In genomic region chr2:128231338-128231737, GRCm38 (mm10) we compare ENCODE assay signal across 22 mouse cellular contexts.
DNase-seq lines count a peak whose midpoint lies in the region; ATAC-seq and TF ChIP-seq lines count a peak whose summit lies in the region.
"Had no signal": no experiment of that assay in that cellular context is flagged by ENCODE, and none has a peak within 500 bp of the region (broad histone marks: within the 10 kb centered on the region; RNA-seq: fewer than 3 reads in every experiment).

No protein-coding gene starts in this region.

- TF ChIP-seq RAD21 in CH12.LX (IDR thresholded peaks at IDR 0.05; ENCODE audit: low read depth, low read length) = no peak
- no peak for TF ChIP-seq RAD21 in MEL (IDR thresholded peaks at IDR 0.05; ENCODE audit: low read depth, low read length)

- no peaks in the 10 kb centered on the region for H3K27me3 ChIP-seq in forebrain, embryonic 11.5 days (ENCODE audit: control insufficient read depth, insufficient read depth, low read length)
- no peaks in the 10 kb centered on the region for H3K27me3 ChIP-seq in forebrain, embryonic 12.5 days
- H3K27me3 ChIP-seq in CH12.LX (replicated peaks) (no peaks in the 10 kb centered on the region), MEL (ENCODE audit: control insufficient read depth in 1 of 2, insufficient read depth in 2 of 2, low read length in 2 of 2) (no peaks in the 10 kb centered on the region)
- H3K27me3 ChIP-seq: Patski had no signal

- H3K9me3 ChIP-seq in forebrain, embryonic 11.5 days (ENCODE audit: control insufficient read depth, low read length) = no peaks in the 10 kb centered on the region
- no peaks in the 10 kb centered on the region for H3K9me3 ChIP-seq in forebrain, embryonic 12.5 days
- H3K9me3 ChIP-seq in CH12.LX (replicated peaks; ENCODE audit: low read length) (no peaks in the 10 kb centered on the region), MEL (replicated peaks; ENCODE audit: insufficient read depth, low read length) (no peaks in the 10 kb centered on the region)
- H3K9me3 ChIP-seq: G1E had no signal

- H3K4me2 ChIP-seq in forebrain, embryonic 11.5 days (ENCODE audit: low read depth, low read length, severe bottlenecking) = no peak overlapping the region
- H3K4me2 ChIP-seq in forebrain, embryonic 12.5 days = no peak overlapping the region
- peak overlapping the region; percentile 47; the same call in 1 of the 2 replicates for H3K4me2 ChIP-seq in CH12.LX (ENCODE audit: insufficient read depth, low read depth, poor library complexity, severe bottlenecking)

- H3K27ac ChIP-seq in forebrain, embryonic 11.5 days (ENCODE audit: low read depth, low read length) = no peak overlapping the region
- no peak overlapping the region for H3K27ac ChIP-seq in forebrain, embryonic 12.5 days
- H3K27ac ChIP-seq in CH12.LX (ENCODE audit: insufficient read depth, low read depth) = no peak overlapping the region
- H3K27ac ChIP-seq in MEL (ENCODE audit: control insufficient read depth, low read depth, low read length) = no peak overlapping the region

- no peaks in the 10 kb centered on the region for H3K4me1 ChIP-seq in forebrain, embryonic 11.5 days (replicated peaks; ENCODE audit: control insufficient read depth, insufficient read depth, low read length)
- H3K4me1 ChIP-seq in forebrain, embryonic 12.5 days = no peaks in the 10 kb centered on the region
- H3K4me1 ChIP-seq in CH12.LX (ENCODE audit: control insufficient read depth in 1 of 2, insufficient read depth in 2 of 2) = peaks cover 3 to 29% of the 10 kb centered on the region in 2 experiments; a peak in 3 of 4 replicates
- peaks cover 18 to 22% of the 10 kb centered on the region in 2 experiments for H3K4me1 ChIP-seq in MEL (ENCODE audit: control insufficient read depth in 1 of 2, insufficient read depth in 2 of 2, low read length in 2 of 2)

- peak; percentile 15 for DNase-seq in forebrain, embryonic 11.5 days (ENCODE audit: low spot score)
- DNase-seq in CH12.LX (ENCODE audit: extremely low read depth) (no peak), MEL (ENCODE audit: low read depth, low spot score) (peak; percentile 47)
- DNase-seq in B cell, adult 2 months = no peak
- DNase-seq in layer of hippocampus, postnatal 14 days (ENCODE audit: low spot score in 2 of 2) = no peak
- DNase-seq: adrenal gland, adult 2 months; adrenal gland, adult 8-10 months; adrenal gland, postnatal 10 days; adrenal gland, postnatal 14 days; adrenal gland, postnatal 25 days; adrenal gland, postnatal 36 days; cerebellum, adult 11 months; cerebellum, adult 11-12 months; cerebellum, adult 18-20 months; cerebellum, adult 2 months; cerebellum, adult 8-10 months; cerebellum, adult 9-10 months had no signal

- TF ChIP-seq CTCF in CH12.LX (conservative IDR thresholded peaks at IDR 0.05 in 1 of 2, IDR thresholded peaks at IDR 0.05 in 1 of 2; ENCODE audit: low read depth in 2 of 2, low read length in 2 of 2) (no peak), MEL (IDR thresholded peaks at IDR 0.05 in 2 of 3, conservative IDR thresholded peaks at IDR 0.05 in 1 of 3; ENCODE audit: control insufficient read depth in 1 of 3, insufficient read depth in 1 of 3, low read depth in 2 of 3, low read length in 3 of 3, poor library complexity in 1 of 3, severe bottlenecking in 1 of 3) (no peak)

- no peak for TF ChIP-seq POLR2A in CH12.LX (IDR thresholded peaks at IDR 0.05; ENCODE audit: low read depth, low read length)
- TF ChIP-seq POLR2A in MEL (IDR thresholded peaks at IDR 0.05; ENCODE audit: control insufficient read depth in 1 of 2, insufficient read depth in 1 of 2, low read depth in 1 of 2, low read length in 2 of 2, poor library complexity in 1 of 2) = no peak

- dilution Hi-C loops in CH12.LX (cut with MboI; ENCODE audit: extremely low pct_ligation_motif_present, extremely low pct_unique_long_range_greater_than_20kb, low sequenced_read_pairs) = no loop called here

- H3K79me2 ChIP-seq in CH12.LX (replicated peaks; ENCODE audit: control insufficient read depth, extremely low read depth, insufficient read depth, poor library complexity, severe bottlenecking) = no peaks in the 10 kb centered on the region
- no peaks in the 10 kb centered on the region for H3K79me2 ChIP-seq in MEL (ENCODE audit: control insufficient read depth, insufficient read depth, low read length, poor library complexity)

- in situ Hi-C loops in CH12.LX (cut with MboI; ENCODE audit: low pct_ligation_motif_present, low pct_unique_long_range_greater_than_20kb, low sequenced_read_pairs) = no loop called here

- H3K9ac ChIP-seq in forebrain, embryonic 11.5 days (ENCODE audit: low read length) = no peak overlapping the region
- H3K9ac ChIP-seq in forebrain, embryonic 12.5 days = no peak overlapping the region
- H3K9ac ChIP-seq in CH12.LX (ENCODE audit: insufficient read depth, low read depth) = no peak overlapping the region
- H3K9ac ChIP-seq in MEL (ENCODE audit: control insufficient read depth, low read depth, low read length, poor library complexity, severe bottlenecking) = no peak overlapping the region

- no peak overlapping the region for H3K4me3 ChIP-seq in forebrain, embryonic 11.5 days (ENCODE audit: low read depth, low read length)
- no peak overlapping the region for H3K4me3 ChIP-seq in forebrain, embryonic 12.5 days (replicated peaks)
- no peak overlapping the region for H3K4me3 ChIP-seq in CH12.LX (replicated peaks in 1 of 3; ENCODE audit: low read depth in 2 of 3, low read length in 2 of 3, poor library complexity in 1 of 3)
- H3K4me3 ChIP-seq in MEL (ENCODE audit: control insufficient read depth in 1 of 2, insufficient read depth in 1 of 2, low read depth in 2 of 2, low read length in 2 of 2) = no peak overlapping the region

- WGBS in forebrain, embryonic 11.5 days = 87% methylated on average over 3 of the region's 3 CpGs
- 88% methylated on average over 3 of the region's 3 CpGs for WGBS in forebrain, embryonic 12.5 days

- ATAC-seq in forebrain, embryonic 11.5 days (replicated peaks; ENCODE audit: low FRiP score) = no peak
- no peak for ATAC-seq in forebrain, embryonic 12.5 days (ENCODE audit: low FRiP score)
- ATAC-seq: activated CD4-positive, CD25-positive, alpha-beta regulatory T cell, adult 4 months; CD4-positive, CD25-positive, alpha-beta regulatory T cell, adult 4 months; Patski had no signal

- no peaks in the 10 kb centered on the region for H3K36me3 ChIP-seq in forebrain, embryonic 11.5 days (ENCODE audit: control insufficient read depth, insufficient read depth, low read length)
- no peaks in the 10 kb centered on the region for H3K36me3 ChIP-seq in forebrain, embryonic 12.5 days (replicated peaks)
- H3K36me3 ChIP-seq in CH12.LX (replicated peaks in 1 of 2; ENCODE audit: control insufficient read depth in 1 of 2, insufficient read depth in 1 of 2, low read length in 1 of 2) = no peaks in the 10 kb centered on the region
- peaks cover 0 to 25% of the 10 kb centered on the region in 2 experiments; a peak in 2 of 4 replicates for H3K36me3 ChIP-seq in MEL (ENCODE audit: control insufficient read depth in 1 of 2, insufficient read depth in 2 of 2, low read length in 2 of 2)
- H3K36me3 ChIP-seq: G1E had no signal

- no peak for TF ChIP-seq EP300 in CH12.LX (IDR thresholded peaks at IDR 0.05; ENCODE audit: low read length)
- no peak; a peak in 1 of 4 replicates for TF ChIP-seq EP300 in MEL (IDR thresholded peaks at IDR 0.05; ENCODE audit: low read depth in 1 of 2, low read length in 2 of 2)

TF ChIP-seq in CH12.LX, 34 proteins besides CTCF, POLR2A, EP300 and RAD21:
- TF ChIP-seq KAT2A (IDR thresholded peaks at IDR 0.05; ENCODE audit: insufficient replicate concordance, low read length) (no peak), UBTF (IDR thresholded peaks at IDR 0.05; ENCODE audit: low read depth, low read length) (no peak), MAX (IDR thresholded peaks at IDR 0.05; ENCODE audit: low read length) (no peak), BHLHE40 (IDR thresholded peaks at IDR 0.05; ENCODE audit: low read depth, low read length) (no peak), SIN3A (IDR thresholded peaks at IDR 0.05; ENCODE audit: low read length) (no peak; the same call in 1 of the 2 replicates), MEF2A (IDR thresholded peaks at IDR 0.05; ENCODE audit: borderline replicate concordance, low read depth, low read length) (no peak), TBP (conservative IDR thresholded peaks at IDR 0.05; ENCODE audit: low read depth, low read length) (no peak), ZC3H11A (IDR thresholded peaks at IDR 0.05; ENCODE audit: low read depth, low read length) (no peak), ZNF384 (IDR thresholded peaks at IDR 0.05; ENCODE audit: low read depth, low read length) (no peak), TCF12 (IDR thresholded peaks at IDR 0.05; ENCODE audit: low read depth, low read length) (no peak), GABPA (IDR thresholded peaks at IDR 0.05; ENCODE audit: insufficient replicate concordance, low read depth, low read length) (no peak), USF1 (IDR thresholded peaks at IDR 0.05; ENCODE audit: low read depth, low read length) (no peak), ZMIZ1 (IDR thresholded peaks at IDR 0.05; ENCODE audit: low read depth, low read length) (no peak), NRF1 (IDR thresholded peaks at IDR 0.05; ENCODE audit: low read depth, low read length) (no peak), CHD1 (IDR thresholded peaks at IDR 0.05; ENCODE audit: low read depth, low read length) (no peak)

TF ChIP-seq in MEL, 35 proteins besides CTCF, POLR2A, EP300 and RAD21:
- TF ChIP-seq CHD1 (IDR thresholded peaks at IDR 0.05; ENCODE audit: low read depth, low read length) = no peak
- TF ChIP-seq GABPA (IDR thresholded peaks at IDR 0.05; ENCODE audit: low read depth, low read length) = no peak
- TF ChIP-seq GATA1 (IDR thresholded peaks at IDR 0.05; ENCODE audit: low read depth, low read length) = peak; percentile 69
- TF ChIP-seq RCOR1 (IDR thresholded peaks at IDR 0.05; ENCODE audit: low read depth, low read length) = no peak
- no peak for TF ChIP-seq MAX (IDR thresholded peaks at IDR 0.05; ENCODE audit: low read length)
- TF ChIP-seq ZNF384 (IDR thresholded peaks at IDR 0.05; ENCODE audit: low read depth, low read length) = peak; percentile 63
TF ChIP-seq in MEL: peak in this region for 2.

Comparison
In these comparisons a context has a peak if more than half of its experiments do, and no peak if none do; other contexts are left out.
1. DNase-seq: peak in forebrain, embryonic 11.5 days (single experiment) and MEL (single experiment); none in CH12.LX (single experiment), B cell, adult 2 months (0 of 2) and layer of hippocampus, postnatal 14 days (0 of 2).